In genomic region chr4:62833944-62834343, GRCm38 (mm10) we compare ENCODE assay signal across 8 mouse cellular contexts.
A peak's percentile ranks its signal among the peaks of the same experiment; 100 is the strongest.
DNase-seq lines count a peak whose midpoint lies in the region; ATAC-seq lines count a peak whose summit lies in the region.

No protein-coding gene starts in this region.

- no peak overlapping the region for H3K4me3 ChIP-seq in lung, embryonic 16.5 days (ENCODE audit: low read length)
- H3K4me3 ChIP-seq in midbrain, embryonic 15.5 days: no peak overlapping the region

- peak; percentile 29 to 50 for DNase-seq in cerebellum, postnatal 25 days
- DNase-seq in cerebellum, adult 9-10 months: no peak
- no peak for DNase-seq in lung, postnatal 25 days (ENCODE audit: low spot score)
- peak; percentile 60 for DNase-seq in heart, postnatal 4 days
- DNase-seq in kidney, postnatal 4 days: peak; percentile 81 to 84

- no peaks in the 10 kb centered on the region for H3K27me3 ChIP-seq in lung, embryonic 16.5 days (ENCODE audit: control insufficient read depth, insufficient read depth, low read depth, low read length)
- no peaks in the 10 kb centered on the region for H3K27me3 ChIP-seq in midbrain, embryonic 15.5 days (replicated peaks)

- H3K4me2 ChIP-seq in lung, embryonic 16.5 days (ENCODE audit: low read depth, low read length): no peak overlapping the region
- H3K4me2 ChIP-seq in midbrain, embryonic 15.5 days: peak overlapping the region; percentile 30

- H3K4me1 ChIP-seq in lung, embryonic 16.5 days (replicated peaks; ENCODE audit: control insufficient read depth, insufficient read depth, low read length): 0 out of 2 replicates have a peak, but pooled peaks cover 2% of the 10 kb centered on the region
- peaks cover 9% of the 10 kb centered on the region for H3K4me1 ChIP-seq in midbrain, embryonic 15.5 days

- ATAC-seq in lung, embryonic 16.5 days (ENCODE audit: low read depth): peak; percentile 67
- ATAC-seq in midbrain, embryonic 15.5 days (replicated peaks): peak; percentile 90
- ATAC-seq in monocyte, adult 5-6 weeks (replicated peaks; ENCODE audit: insufficient number of reproducible peaks, low FRiP score, low TSS enrichment, poor library complexity, severe bottlenecking): no peak

- H3K9ac ChIP-seq in lung, embryonic 16.5 days (ENCODE audit: low read length): no peak overlapping the region
- no peak overlapping the region for H3K9ac ChIP-seq in midbrain, embryonic 15.5 days

- no peaks in the 10 kb centered on the region for H3K9me3 ChIP-seq in lung, embryonic 16.5 days (ENCODE audit: control insufficient read depth, low read length)
- no peaks in the 10 kb centered on the region for H3K9me3 ChIP-seq in midbrain, embryonic 15.5 days

- WGBS in lung, embryonic 16.5 days: 11% methylated on average over 7 of the region's 7 CpGs
- under 1% methylated on average over 7 of the region's 7 CpGs for WGBS in midbrain, embryonic 15.5 days

- H3K27ac ChIP-seq in lung, embryonic 16.5 days (ENCODE audit: low read length): no peak overlapping the region
- peak overlapping the region; percentile 39 for H3K27ac ChIP-seq in midbrain, embryonic 15.5 days

- no peaks in the 10 kb centered on the region for H3K36me3 ChIP-seq in lung, embryonic 16.5 days (ENCODE audit: control insufficient read depth, insufficient read depth, low read length)
- no peaks in the 10 kb centered on the region for H3K36me3 ChIP-seq in midbrain, embryonic 15.5 days (replicated peaks)

Comparison
In these comparisons a context has a peak if more than half of its experiments do, and no peak if none do; other contexts are left out.
1. DNase-seq: peak in cerebellum, postnatal 25 days (2 of 2), heart, postnatal 4 days (single experiment) and kidney, postnatal 4 days (2 of 2); none in cerebellum, adult 9-10 months (single experiment) and lung, postnatal 25 days (single experiment).